Mouse (Mus musculus) gastrocnemius, postnatal 4 days (tissue): Measurements from ENCODE around the gene Zranb3. TPM values are rescaled to one million over a fixed set of nuclear protein-coding genes. Genes with fewer than 3 reads are reported as not detected.
"Not testable (repeated sequence)": the region's sequence is repeated elsewhere in the genome, so short reads cannot be mapped to it uniquely, and the experiment has no call there.

ENCODE experiments used
- DNase-seq, 2 experiments: peaks; one replicate each; pipeline ENCODE4 v3.0.0; 2021 to 2022; ENCODE audit warnings: low spot score in 2 of 2, mixed read lengths in 2 of 2
- total RNA-seq, 2 experiments: library from RNA; stranded (reverse); gene quantifications; 2 replicates each; pipeline ENCODE4 v1.2.3; 2021

Zranb3 gene
- total RNA-seq, 2 experiments from 2014 or later: 7.1 to 8.2 TPM

DNA sequence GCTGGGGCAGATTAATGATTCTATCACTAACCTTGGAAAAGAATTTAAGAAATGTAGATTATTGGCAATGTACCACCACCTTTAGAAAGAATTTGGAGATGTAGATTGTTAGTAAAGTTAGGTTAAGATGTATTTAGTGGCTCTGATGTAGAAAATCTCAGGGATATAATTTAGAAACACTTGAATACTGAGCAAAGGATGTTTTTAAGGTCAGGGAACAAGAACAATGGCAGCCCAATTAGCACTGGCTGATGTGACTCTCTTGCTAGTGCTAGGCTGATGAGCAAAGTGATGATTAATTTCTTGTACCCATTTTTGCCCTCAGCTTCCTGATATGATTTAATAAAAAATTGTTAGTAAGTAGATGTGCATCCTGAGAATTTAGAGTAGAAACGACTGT is 41.4 kb downstream of the Zranb3 start:
- no peak for DNase-seq

DNA sequence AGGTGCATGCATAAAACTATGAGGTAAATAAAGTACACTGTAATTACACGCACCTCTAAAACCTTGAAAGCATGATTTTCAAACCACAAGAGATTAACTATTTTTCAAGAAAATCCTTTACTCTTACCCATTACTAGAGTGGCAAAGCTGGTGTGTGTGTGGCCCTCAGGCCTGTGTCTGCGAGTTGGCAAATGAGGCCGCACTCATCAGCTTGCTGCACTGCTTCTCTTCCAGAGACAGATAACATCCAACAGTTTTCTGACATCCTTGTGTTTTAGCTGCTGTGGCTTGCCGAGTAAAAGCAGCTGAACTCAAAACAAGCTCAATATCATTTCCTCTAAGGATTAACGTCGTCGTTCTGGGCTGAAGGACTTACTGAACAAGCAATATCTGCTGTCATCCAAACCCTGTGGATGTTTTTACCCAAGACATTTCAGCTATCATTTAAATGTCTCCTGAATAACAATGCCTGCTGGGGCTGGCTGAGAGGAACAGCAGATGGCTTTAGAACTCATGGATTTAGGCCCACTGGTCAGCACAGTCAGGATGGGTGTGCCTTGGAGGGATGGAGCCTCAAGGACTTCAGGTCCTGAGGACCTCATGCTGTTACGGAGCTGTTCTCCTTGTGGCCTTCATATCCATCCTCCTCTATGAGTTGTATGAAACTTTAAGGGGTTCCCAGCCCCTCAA is 42.0 kb downstream of the Zranb3 start:
- no peak for DNase-seq

DNA sequence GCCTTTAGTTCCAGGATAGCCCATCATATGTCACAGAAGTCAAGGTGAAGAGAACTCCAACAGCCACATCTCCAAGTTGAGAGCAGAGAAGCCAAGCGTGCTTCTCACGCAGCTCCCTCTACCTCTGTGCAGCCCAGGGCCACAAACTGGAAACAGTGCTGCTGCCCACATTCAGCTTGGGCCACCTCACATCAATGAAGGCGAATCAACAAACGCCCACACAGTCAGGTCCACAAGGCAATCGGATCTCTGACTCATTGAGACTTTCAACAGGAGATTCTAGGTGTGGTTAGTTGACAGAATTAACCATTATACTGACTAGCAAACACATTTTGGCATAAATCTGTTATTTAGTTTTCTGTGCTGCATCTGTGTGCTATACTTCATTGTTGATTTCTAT is 44.2 kb downstream of the Zranb3 start:
- no peak for DNase-seq

DNA sequence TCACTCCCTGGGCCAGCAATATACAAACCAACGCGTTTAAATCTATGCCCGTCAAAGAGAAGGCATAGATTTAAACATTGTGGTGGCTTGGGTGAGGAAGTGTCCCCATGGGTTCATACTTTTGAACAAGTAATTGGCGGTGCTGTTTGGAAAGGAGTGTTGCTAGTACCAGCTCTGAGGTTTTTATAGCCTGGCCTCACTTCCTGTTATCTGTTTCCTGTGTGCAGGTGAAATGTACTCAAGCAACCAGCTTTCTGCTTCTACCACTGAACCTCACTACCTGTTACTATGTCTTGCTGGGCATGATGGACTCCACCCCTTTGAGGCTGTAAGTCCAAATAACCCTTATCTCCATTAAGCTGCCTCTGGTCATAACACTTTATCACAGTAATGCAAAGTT is 45.6 kb downstream of the Zranb3 start:
- no peak for DNase-seq

DNA sequence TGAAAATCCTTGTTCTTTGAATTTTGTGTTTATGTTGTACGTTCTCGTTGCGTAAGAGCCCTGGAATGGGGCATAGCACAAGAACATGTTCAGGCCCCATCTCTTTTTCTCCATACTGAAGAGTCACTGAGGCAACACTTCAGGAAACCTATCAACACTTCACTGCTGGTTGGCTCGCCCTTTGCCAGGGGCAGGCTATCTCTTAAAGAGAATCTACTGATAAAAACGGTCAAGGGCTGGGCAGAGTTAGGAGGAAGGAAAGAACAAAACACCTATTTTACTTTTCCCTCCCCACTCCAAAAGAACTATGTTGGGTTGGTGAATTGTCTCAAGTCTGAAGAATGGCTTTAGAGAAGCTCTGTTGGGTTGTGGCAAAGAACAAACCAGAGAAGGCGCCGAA is 55.9 kb downstream of the Zranb3 start:
- no peak for DNase-seq

DNA sequence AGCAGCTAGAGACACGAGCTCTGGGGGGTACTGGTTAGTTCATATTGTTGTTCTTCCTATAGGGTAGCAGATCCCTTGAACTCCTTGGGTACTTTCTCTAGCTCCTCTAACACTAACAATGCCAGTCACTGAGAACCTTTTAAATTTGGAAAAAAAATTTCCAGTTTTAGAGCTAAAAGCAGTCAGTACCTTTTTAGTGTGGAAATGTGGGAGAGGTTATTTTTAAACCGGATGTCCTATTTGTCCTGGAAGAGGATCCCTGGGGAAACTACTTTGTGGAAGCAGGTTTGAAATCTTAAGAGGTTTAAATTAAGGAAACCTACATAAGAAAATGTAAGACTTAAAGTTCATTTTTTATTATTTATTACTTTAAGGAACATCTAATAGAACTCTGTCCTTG is 56.4 kb downstream of the Zranb3 start:
- no peak for DNase-seq

DNA sequence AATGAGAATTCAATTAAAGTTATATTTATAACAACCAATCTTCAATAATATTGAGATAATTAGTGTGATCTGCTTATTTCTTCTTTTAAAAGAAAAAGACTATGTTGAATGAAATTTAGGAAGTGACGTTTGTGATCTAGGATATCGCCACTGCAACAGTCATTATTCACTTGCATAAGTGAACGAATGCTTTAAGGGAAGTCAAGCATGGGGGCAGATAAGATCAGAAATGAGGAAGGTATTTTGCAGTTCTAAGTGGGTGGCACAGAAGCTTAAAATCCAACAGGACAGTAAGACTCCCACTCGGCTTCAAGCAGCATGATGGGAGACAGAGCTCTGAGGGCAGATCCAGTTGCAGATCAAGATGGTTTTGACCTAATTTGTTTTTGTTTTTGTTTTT is 58.7 kb downstream of the Zranb3 start:
- no peak for DNase-seq

DNA sequence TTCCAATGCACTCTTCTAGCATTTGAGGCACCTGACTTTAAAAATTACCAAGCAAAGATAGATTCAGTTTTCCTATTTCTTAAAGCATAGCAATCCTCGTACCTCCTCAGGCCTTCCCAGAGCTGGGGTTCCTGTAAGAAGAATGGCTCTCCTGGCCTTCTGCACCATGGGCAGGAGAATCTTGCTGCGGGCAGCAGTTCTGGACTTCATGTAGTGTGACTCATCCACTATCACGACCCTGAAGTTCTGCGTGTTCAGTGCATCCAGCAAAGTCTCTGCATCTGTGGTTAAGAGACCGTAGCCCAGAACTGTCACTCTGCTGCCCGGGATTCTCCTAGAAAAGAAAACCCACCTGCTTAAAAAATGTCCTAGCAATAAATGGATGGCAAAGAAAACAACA is 66.6 kb downstream of the Zranb3 start:
- DNase-seq: no peak

DNA sequence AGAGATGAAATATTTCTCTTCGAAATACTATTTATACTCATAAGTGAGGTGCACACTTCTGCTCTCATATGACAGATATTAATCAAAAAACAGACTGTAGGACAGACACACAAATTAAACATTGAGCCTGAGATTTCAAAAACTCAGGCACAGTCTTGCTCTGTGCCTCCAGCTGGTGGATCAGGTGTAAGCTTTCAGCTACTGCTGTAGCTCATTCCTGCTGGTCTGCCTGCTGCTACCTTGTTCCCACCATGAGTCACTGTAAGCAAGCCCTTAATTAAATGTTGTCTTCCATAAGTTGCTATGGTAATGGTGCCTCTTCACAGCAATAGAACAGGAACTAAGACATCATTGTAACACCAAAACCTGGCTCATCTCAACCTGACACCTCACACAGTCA is 70.7 kb downstream of the Zranb3 start:
- no peak for DNase-seq

DNA sequence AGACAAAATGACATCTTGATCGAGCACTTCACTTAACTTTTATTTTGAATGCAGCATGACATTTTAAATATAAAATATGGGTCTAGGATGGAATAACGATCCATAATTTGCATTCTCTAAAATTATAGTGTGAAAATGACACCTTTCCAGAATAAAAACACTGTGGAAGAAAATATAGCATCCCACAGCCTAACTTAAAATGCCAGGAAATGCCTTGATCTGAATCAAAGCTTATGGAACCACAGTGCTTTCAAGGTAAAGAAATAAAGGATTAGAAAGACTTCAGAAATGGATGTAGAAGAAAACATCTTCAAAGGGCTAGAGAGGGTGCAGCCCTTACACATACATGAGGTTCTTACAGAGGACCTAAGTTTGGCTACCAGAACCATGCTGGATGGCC is 71.3 kb downstream of the Zranb3 start:
- no peak for DNase-seq

DNA sequence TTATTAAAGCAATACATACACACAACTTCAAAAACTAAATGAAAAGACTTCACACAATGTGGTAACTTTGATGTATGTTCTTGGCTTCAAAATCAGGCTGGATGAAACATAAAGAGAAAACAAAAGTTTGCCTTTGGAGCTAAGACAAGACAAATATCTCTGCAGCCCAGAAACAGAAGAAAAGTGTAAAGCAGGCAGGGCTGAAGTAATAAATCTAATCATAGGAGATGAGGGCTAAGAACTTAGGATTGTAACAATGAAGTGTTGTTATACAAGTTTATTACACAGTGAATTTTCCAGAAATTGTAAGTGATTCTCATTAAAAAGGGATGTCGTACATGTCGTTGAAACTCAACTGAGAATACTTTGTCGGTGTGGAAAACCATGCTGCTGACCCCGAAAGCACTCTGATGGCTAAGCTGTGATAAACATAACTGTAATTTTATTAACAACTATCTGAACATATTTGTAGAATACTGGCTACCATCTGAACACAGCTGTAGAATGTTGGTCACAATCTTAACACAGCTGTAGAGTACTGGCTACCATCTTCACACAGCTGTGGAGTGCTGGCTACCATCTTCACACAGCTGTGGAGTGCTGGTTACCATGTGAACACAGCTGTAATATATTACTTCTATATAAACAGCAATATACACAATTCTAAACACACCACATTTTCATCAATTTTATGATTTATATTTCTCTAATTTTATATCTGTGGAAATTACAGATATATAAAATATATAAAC is 78.3 kb downstream of the Zranb3 start:
- no peak for DNase-seq

DNA sequence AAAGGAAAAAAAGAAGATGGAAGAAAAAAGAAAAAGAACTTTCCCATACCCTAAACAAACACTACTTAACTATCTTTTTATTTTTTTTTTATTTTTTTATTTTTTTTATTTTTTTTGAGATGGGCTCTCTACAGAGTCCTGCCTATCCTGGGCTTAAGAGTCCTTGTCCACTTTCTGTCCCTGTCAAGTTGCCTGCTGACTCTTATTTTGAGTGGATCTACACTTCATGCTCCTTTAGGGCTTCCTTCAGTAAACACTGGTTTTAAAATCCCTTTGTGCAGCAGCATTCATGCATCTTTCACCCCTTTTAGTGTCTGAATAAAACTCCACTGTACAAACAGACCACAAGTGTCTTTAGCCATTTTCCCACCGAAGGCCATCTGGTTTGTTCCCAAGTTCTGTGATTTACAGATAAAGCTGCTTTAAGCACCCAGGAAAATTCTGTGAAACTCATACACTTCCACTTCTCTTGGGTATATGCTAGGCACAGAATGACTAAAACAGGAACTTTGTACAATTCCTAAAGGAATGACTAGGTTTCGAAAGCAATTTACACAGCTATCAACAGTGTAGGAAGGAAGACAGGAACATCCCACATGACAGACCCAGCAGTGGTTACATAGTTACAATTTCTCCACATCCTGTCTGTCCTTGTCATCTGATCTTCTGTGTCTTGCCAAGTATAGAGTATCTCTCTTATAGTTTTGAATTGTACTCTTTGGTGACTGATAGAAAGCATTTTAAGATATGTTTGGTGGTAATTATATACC is 82.7 kb downstream of the Zranb3 start:
- DNase-seq: no peak

DNA sequence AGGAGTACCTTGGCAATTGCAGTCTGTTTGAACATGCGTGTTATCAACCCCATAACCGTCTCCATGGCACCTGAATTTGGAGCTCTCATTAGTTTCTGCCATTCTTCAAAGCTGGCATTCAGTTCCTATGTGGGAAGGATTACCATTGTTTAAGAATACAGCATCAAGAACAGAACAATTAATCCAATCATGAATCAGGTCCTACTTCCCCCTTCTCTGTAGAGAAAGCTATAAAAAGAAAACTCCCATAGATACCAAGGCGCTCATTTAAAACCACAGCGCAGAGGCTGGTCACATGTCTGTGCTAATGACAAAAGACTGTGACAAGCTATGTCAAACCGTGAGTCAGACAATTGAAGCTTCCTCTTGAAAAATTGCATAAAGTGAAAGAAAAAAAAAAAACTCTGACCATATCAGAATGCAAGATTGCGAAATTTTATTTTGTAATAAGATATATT is 86.8 kb downstream of the Zranb3 start:
- no peak for DNase-seq

DNA sequence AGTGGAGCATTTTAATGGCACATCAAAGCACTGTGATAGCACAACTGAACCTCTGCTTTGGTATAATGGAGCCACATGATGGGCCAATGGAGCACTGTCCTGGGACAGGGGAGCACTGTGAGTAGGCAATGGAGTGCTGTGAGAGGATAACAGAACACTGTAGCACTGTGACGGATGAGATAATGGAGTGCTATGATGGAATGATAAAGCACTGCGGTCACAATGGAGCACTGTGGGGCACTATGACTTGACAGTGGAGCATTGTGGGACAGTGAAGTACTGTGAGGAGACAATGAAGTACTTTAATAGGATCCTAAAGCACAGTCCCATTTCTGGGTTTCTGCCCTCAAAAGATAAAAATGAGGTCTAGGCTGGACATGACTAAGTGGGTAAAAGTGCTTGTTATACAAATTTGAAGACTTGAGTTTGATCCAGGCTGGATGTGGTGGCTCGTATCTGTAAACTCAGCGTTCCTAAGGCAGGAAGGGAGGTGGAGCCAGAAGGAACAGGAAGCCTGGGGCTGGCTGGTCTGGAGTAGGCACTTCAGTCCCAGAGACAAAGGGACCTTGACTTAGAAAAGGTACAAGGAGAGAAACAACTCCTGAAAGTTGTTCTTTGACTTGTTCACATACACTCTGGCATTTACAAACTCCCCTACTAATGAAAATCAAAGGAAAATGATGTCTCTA is 89.0 kb downstream of the Zranb3 start:
- no peak for DNase-seq

DNA sequence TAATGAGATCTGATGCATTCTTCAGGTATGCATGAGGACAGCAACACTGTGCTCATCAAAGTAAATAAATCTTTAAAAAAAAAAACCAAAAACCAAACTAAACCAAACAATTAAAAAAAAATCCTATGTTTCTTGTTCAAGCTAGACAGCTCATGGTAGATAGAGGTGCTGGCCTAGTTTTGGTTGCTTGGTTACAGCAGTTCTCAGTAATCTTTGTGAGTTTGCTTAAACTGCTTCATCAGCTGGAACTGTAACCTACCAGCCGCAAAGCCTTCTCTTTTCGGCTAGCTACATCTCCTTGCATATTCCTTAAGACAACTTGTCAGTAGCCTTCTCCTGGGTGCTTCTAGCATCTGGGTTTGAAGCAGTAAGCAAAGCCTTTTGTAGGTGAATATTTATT is 93.1 kb downstream of the Zranb3 start:
- DNase-seq: no peak

DNA sequence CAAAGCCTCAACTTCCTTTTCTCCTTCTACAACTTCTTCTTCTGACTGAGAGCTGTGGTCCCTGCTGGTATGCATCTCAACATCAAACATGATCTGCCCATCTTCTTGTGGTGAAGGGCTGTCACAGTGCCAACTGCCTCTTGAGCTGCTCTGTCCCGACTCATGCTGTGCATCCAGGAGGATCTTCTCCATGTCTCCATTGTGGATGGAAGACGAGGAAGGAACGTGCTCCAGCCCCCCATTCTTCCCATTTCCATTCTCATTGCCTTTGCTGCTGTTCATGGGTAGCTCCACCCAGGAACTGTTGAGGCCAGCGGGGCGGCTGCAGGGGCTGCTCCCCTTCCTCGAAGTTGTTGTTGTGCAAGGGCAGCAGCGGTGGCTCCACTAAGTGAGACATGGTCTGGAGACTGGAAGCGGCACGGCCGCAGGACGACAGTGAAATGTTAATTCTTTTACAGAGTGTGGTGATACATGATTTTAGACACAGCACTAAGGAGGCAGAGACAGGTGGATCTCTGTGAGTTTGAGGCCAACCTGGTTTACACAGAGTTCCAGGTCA is 96.7 kb downstream of the Zranb3 start:
- not testable (repeated sequence) for DNase-seq

DNA sequence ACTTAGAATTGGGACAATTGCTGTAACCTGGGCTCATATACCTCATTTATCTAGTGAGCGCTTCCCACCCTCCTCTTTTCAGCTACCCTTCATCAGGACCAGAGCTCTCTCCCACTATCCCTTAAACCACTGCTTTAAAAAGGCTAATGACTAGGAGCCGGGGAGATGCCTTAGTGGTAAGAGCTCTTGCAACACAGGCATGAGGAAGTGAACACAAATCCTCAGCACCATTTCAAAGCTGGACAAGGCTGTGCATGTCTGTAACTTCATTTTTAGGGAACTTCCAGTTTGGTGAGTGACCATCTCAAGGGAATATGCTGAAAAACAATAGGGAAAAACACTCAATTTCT is 98.5 kb downstream of the Zranb3 start:
- no peak for DNase-seq

DNA sequence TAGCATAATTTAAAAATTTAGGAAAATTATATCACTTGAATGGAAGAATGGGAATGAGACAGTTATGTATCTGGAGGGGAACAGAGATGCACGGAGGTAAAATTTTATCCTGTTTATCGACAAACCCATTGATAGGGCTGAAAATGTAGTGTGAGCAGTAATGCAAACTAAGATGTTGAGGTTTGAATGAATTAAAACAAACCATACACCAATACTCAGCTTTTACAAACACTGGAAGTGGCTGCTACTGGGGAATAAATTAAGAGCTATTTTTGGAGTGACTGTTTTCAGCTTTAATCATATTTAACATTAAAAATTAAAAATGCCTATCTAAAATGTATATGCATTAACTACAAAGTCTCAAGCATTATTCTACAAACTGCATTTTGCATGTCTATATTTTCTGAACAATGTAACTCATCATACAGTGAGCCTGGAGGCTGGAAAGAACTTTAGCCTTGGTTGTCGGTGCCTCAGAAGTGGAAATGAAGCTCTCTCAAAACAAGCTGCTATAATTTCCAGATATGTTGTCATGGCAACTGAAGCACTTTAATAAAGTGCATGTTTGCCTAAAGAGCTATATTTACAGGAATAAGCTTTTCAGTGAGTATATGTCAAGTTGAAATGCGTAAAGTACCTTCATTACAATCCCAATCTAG is 99.0 kb downstream of the Zranb3 start:
- DNase-seq: no peak

DNA sequence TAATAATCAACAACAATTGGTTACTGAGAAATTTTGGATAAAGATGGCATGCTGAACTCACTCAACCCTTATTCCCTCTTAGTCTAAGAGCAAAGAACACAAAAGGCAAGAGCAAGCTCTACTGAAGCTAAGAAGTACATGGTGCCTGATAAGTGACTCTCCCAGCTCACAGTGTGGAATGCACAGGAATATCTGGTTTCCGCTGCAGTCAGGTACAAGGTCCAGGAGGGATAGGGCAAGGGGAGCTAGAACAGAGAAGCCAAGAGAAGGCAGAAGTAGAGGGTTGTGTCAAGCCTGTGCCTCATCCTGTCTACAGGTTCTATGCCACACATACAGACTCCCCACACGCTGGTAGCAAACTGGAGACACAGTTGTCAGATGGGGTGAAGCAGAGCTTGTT is 100.7 kb downstream of the Zranb3 start:
- DNase-seq: no peak

DNA sequence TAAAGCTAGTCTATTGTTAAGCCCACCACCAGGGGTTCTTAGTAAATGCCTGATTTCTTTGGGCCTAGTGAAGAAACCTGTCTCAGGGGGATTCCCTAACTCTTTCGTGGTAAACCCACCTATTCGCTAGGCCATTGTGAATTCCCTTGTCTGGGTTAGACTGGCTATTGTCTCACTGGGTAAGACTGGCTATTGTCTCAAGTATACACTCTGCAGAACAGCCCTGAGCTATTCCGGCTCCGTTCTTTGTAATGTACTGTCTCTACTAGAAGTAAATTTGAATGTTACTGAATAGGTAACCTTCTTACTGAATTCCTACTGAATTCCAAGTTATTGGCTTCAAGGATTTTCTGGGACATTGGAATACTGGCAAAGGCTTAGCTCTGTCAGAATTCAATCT is 101.9 kb downstream of the Zranb3 start:
- DNase-seq: not testable (repeated sequence)

DNA sequence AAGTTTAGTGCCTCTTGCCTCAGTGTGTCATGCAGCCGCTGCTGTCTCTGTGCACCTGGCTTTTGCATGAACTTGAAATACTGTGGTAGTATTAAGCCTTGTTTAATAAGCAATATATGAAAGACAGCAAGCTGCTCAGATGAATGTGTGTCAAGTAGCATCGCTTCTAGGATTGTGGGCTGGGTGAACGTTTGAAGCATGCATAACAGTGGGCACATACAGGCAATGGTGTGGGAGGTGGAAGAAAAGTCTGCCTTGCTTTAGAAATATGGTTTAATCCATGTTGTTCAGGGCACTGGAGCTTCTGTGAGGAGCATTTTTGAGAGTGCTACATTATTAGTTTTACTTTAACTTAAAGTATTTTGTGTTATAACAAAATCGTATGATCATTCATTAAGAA is 109.0 kb downstream of the Zranb3 start:
- no peak for DNase-seq
